Mouse (Mus musculus): ENCODE measurements at regions not wholly inside any gene's neighbourhood (a gene's known extent, or its start where the extent isn't known, plus 50 kb on each side); places are given as distances from the start of the nearest gene placed in this dataset.

GRCm38 (mm10) chr6:22567891-22568290 is 211.8 kb upstream of the Fam3c start:
- no peaks in the 10 kb centered on the region for H3K27me3 ChIP-seq (ENCODE audit: control insufficient read depth, insufficient read depth, low read length)
- TF ChIP-seq CTCF (IDR thresholded peaks at IDR 0.05; ENCODE audit: control insufficient read depth, insufficient read depth, insufficient replicate concordance, low read depth, low read length) (no peak), POLR2A (IDR thresholded peaks at IDR 0.05; ENCODE audit: control insufficient read depth, low read depth, low read length) (no peak)

GRCm38 (mm10) chr6:22548296-22549245 is 192.5 kb upstream of the Fam3c start:
- Histone ChIP-seq H3K27me3 (ENCODE audit: control insufficient read depth, insufficient read depth, low read length) (no peaks in the 10 kb centered on the region), H3K27ac (ENCODE audit: control insufficient read depth, insufficient read depth, low read depth, low read length) (no peak overlapping the region), H3K4me3 (ENCODE audit: control insufficient read depth, low read depth, low read length) (no peak overlapping the region), H3K36me3 (ENCODE audit: control insufficient read depth, insufficient read depth, low read length) (no peaks in the 10 kb centered on the region), H3K4me1 (ENCODE audit: control insufficient read depth, insufficient read depth, low read length) (no peaks in the 10 kb centered on the region)
- TF ChIP-seq CTCF (IDR thresholded peaks at IDR 0.05; ENCODE audit: control insufficient read depth, insufficient read depth, insufficient replicate concordance, low read depth, low read length), result no peak
- no peak for TF ChIP-seq POLR2A (IDR thresholded peaks at IDR 0.05; ENCODE audit: control insufficient read depth, low read depth, low read length)

More at GRCm38 (mm10) chr6:22567891-22568290, 211.8 kb upstream of the Fam3c start:
- H3K36me3 ChIP-seq (ENCODE audit: control insufficient read depth, insufficient read depth, low read length), result no peaks in the 10 kb centered on the region
- H3K27ac ChIP-seq (ENCODE audit: control insufficient read depth, insufficient read depth, low read depth, low read length), result no peak overlapping the region
- H3K4me3 ChIP-seq (ENCODE audit: control insufficient read depth, low read depth, low read length), result no peak overlapping the region
- no peaks in the 10 kb centered on the region for H3K4me1 ChIP-seq (ENCODE audit: control insufficient read depth, insufficient read depth, low read length)

- Histone ChIP-seq H3K4me1 (ENCODE audit: control insufficient read depth, insufficient read depth, low read length) (no peaks in the 10 kb centered on the region), H3K27ac (ENCODE audit: control insufficient read depth, insufficient read depth, low read depth, low read length) (no peak overlapping the region), H3K36me3 (ENCODE audit: control insufficient read depth, insufficient read depth, low read length) (no peaks in the 10 kb centered on the region), H3K27me3 (ENCODE audit: control insufficient read depth, insufficient read depth, low read length) (no peaks in the 10 kb centered on the region), H3K4me3 (ENCODE audit: control insufficient read depth, low read depth, low read length) (no peak overlapping the region)
- no peak for TF ChIP-seq CTCF (IDR thresholded peaks at IDR 0.05; ENCODE audit: control insufficient read depth, insufficient read depth, insufficient replicate concordance, low read depth, low read length)
- no peak for TF ChIP-seq POLR2A (IDR thresholded peaks at IDR 0.05; ENCODE audit: control insufficient read depth, low read depth, low read length)
Measured at GRCm38 (mm10) chr6:22541603-22542002, 185.6 kb upstream of the Fam3c start.

GRCm38 (mm10) chr6:22538254-22538653 is 182.2 kb upstream of the Fam3c start:
- no peaks in the 10 kb centered on the region for H3K4me1 ChIP-seq (ENCODE audit: control insufficient read depth, insufficient read depth, low read length)
- TF ChIP-seq CTCF (IDR thresholded peaks at IDR 0.05; ENCODE audit: control insufficient read depth, insufficient read depth, insufficient replicate concordance, low read depth, low read length), result no peak
- TF ChIP-seq POLR2A (IDR thresholded peaks at IDR 0.05; ENCODE audit: control insufficient read depth, low read depth, low read length), result no peak
- H3K27ac ChIP-seq (ENCODE audit: control insufficient read depth, insufficient read depth, low read depth, low read length), result no peak overlapping the region
- H3K4me3 ChIP-seq (ENCODE audit: control insufficient read depth, low read depth, low read length), result no peak overlapping the region
- H3K36me3 ChIP-seq (ENCODE audit: control insufficient read depth, insufficient read depth, low read length), result no peaks in the 10 kb centered on the region
- H3K27me3 ChIP-seq (ENCODE audit: control insufficient read depth, insufficient read depth, low read length), result no peaks in the 10 kb centered on the region

- H3K36me3 ChIP-seq (ENCODE audit: control insufficient read depth, insufficient read depth, low read length), result no peaks in the 10 kb centered on the region
- TF ChIP-seq CTCF (IDR thresholded peaks at IDR 0.05; ENCODE audit: control insufficient read depth, insufficient read depth, insufficient replicate concordance, low read depth, low read length) (no peak), POLR2A (IDR thresholded peaks at IDR 0.05; ENCODE audit: control insufficient read depth, low read depth, low read length) (no peak)
- no peaks in the 10 kb centered on the region for H3K4me1 ChIP-seq (ENCODE audit: control insufficient read depth, insufficient read depth, low read length)
- H3K27ac ChIP-seq (ENCODE audit: control insufficient read depth, insufficient read depth, low read depth, low read length), result no peak overlapping the region
- H3K4me3 ChIP-seq (ENCODE audit: control insufficient read depth, low read depth, low read length), result no peak overlapping the region
- H3K27me3 ChIP-seq (ENCODE audit: control insufficient read depth, insufficient read depth, low read length), result no peaks in the 10 kb centered on the region
Measured at GRCm38 (mm10) chr6:22524384-22524783, 168.3 kb upstream of the Fam3c start.

- Histone ChIP-seq H3K4me1 (ENCODE audit: control insufficient read depth, insufficient read depth, low read length) (no peaks in the 10 kb centered on the region), H3K27ac (ENCODE audit: control insufficient read depth, insufficient read depth, low read depth, low read length) (no peak overlapping the region), H3K36me3 (ENCODE audit: control insufficient read depth, insufficient read depth, low read length) (no peaks in the 10 kb centered on the region), H3K4me3 (ENCODE audit: control insufficient read depth, low read depth, low read length) (no peak overlapping the region), H3K27me3 (ENCODE audit: control insufficient read depth, insufficient read depth, low read length) (no peaks in the 10 kb centered on the region)
- TF ChIP-seq CTCF (IDR thresholded peaks at IDR 0.05; ENCODE audit: control insufficient read depth, insufficient read depth, insufficient replicate concordance, low read depth, low read length), result no peak
- no peak for TF ChIP-seq POLR2A (IDR thresholded peaks at IDR 0.05; ENCODE audit: control insufficient read depth, low read depth, low read length)
Measured at GRCm38 (mm10) chr6:22523582-22524234, 167.7 kb upstream of the Fam3c start.

GRCm38 (mm10) chr6:22506871-22507270 is 150.8 kb upstream of the Fam3c start:
- Histone ChIP-seq H3K27ac (ENCODE audit: control insufficient read depth, insufficient read depth, low read depth, low read length) (no peak overlapping the region), H3K4me3 (ENCODE audit: control insufficient read depth, low read depth, low read length) (no peak overlapping the region), H3K27me3 (ENCODE audit: control insufficient read depth, insufficient read depth, low read length) (no peaks in the 10 kb centered on the region), H3K36me3 (ENCODE audit: control insufficient read depth, insufficient read depth, low read length) (no peaks in the 10 kb centered on the region), H3K4me1 (ENCODE audit: control insufficient read depth, insufficient read depth, low read length) (no peaks in the 10 kb centered on the region)
- TF ChIP-seq CTCF (IDR thresholded peaks at IDR 0.05; ENCODE audit: control insufficient read depth, insufficient read depth, insufficient replicate concordance, low read depth, low read length) (no peak), POLR2A (IDR thresholded peaks at IDR 0.05; ENCODE audit: control insufficient read depth, low read depth, low read length) (no peak)

Data from testis, adult 2 months (tissue).